Mouse (Mus musculus) MEL (cell line): ENCODE data around the gene Gipc2.

ENCODE experiments used
- BHLHE40 ChIP-seq: IDR thresholded peaks from 2 replicates; pipeline ENCODE4 v1.6.1; 2012; ENCODE audit warnings: low read depth, mild to moderate bottlenecking, inconsistent platforms, low read length, improper control_type of control experiment, borderline replicate concordance
- CHD1 ChIP-seq: IDR thresholded peaks from 2 replicates; pipeline ENCODE4 v1.6.1; 2012; ENCODE audit warnings: low read depth, mild to moderate bottlenecking, inconsistent platforms, low read length, improper control_type of control experiment
- CTCF ChIP-seq, 3 experiments: IDR thresholded peaks in 2 of 3; conservative IDR thresholded peaks in 1 of 3; 2 replicates each; pipeline ENCODE4 v1.5.1; 2011 to 2012; ENCODE audit warnings: low read length in 3 of 3, low read depth in 2 of 3, mild to moderate bottlenecking in 2 of 3, improper control_type of control experiment in 1 of 3, inconsistent platforms in 1 of 3, mixed read lengths in 1 of 3, moderate library complexity in 1 of 3; ENCODE audit not compliant: control insufficient read depth in 1 of 3, insufficient read depth in 1 of 3, poor library complexity in 1 of 3, severe bottlenecking in 1 of 3
- E2F4 ChIP-seq: IDR thresholded peaks from 2 replicates; pipeline ENCODE4 v1.6.1; 2011; ENCODE audit warnings: low read depth, low read length, improper control_type of control experiment, borderline replicate concordance
- HCFC1 ChIP-seq: IDR thresholded peaks from 2 replicates; pipeline ENCODE4 v1.6.1; 2012; ENCODE audit warnings: low read depth, mild to moderate bottlenecking, inconsistent platforms, low read length, improper control_type of control experiment, moderate library complexity
- MEF2A ChIP-seq: IDR thresholded peaks from 2 replicates; pipeline ENCODE4 v1.6.1; 2014; ENCODE audit warnings: low read depth, mild to moderate bottlenecking, inconsistent platforms, low read length, improper control_type of control experiment; ENCODE audit not compliant: poor library complexity, insufficient replicate concordance, severe bottlenecking; ENCODE audit errors: extremely low read depth
- NELFE ChIP-seq: IDR thresholded peaks from 2 replicates; pipeline ENCODE4 v1.6.1; 2011; ENCODE audit warnings: low read depth, low read length, improper control_type of control experiment
- POLR2A ChIP-seq, 2 experiments: IDR thresholded peaks; 2 replicates each; pipeline ENCODE4 v1.6.1; 2011 to 2012; ENCODE audit warnings: low read length in 2 of 2, mild to moderate bottlenecking in 2 of 2, control low read depth in 1 of 2, improper control_type of control experiment in 1 of 2, low read depth in 1 of 2, moderate library complexity in 1 of 2; ENCODE audit not compliant: control insufficient read depth in 1 of 2, insufficient read depth in 1 of 2, poor library complexity in 1 of 2
- RAD21 ChIP-seq: IDR thresholded peaks from 2 replicates; pipeline ENCODE4 v1.6.1; 2011; ENCODE audit warnings: mild to moderate bottlenecking, low read depth, low read length, improper control_type of control experiment
- SMC3 ChIP-seq: IDR thresholded peaks from 2 replicates; pipeline ENCODE4 v1.6.1; 2011; ENCODE audit warnings: low read depth, low read length, improper control_type of control experiment
- TCF12 ChIP-seq: IDR thresholded peaks from 2 replicates; pipeline ENCODE4 v1.6.1; 2014; ENCODE audit warnings: low read depth, mild to moderate bottlenecking, inconsistent platforms, low read length, improper control_type of control experiment, moderate library complexity
- UBTF ChIP-seq: IDR thresholded peaks from 2 replicates; pipeline ENCODE4 v1.6.1; 2012; ENCODE audit warnings: low read depth, mild to moderate bottlenecking, inconsistent platforms, low read length, improper control_type of control experiment, moderate library complexity, borderline replicate concordance; ENCODE audit not compliant: insufficient read depth

GRCm38 (mm10) chr3:152092385-152093057 is 73.5 kb downstream of the Gipc2 start:
- TF ChIP-seq MEF2A = no peak
- no peak for TF ChIP-seq E2F4
- TF ChIP-seq BHLHE40 = no peak
- no peak for TF ChIP-seq CTCF (IDR thresholded peaks at IDR 0.05 in 2 of 3, conservative IDR thresholded peaks at IDR 0.05 in 1 of 3; ENCODE audit: control insufficient read depth in 1 of 3, insufficient read depth in 1 of 3, low read depth in 2 of 3, low read length in 3 of 3, poor library complexity in 1 of 3, severe bottlenecking in 1 of 3)
- no peak for TF ChIP-seq HCFC1
- no peak for TF ChIP-seq UBTF
- no peak for TF ChIP-seq NELFE
- TF ChIP-seq SMC3 = no peak
- no peak for TF ChIP-seq CHD1
- TF ChIP-seq TCF12 = no peak
- TF ChIP-seq RAD21 = no peak
- TF ChIP-seq POLR2A (IDR thresholded peaks at IDR 0.05; ENCODE audit: control insufficient read depth in 1 of 2, insufficient read depth in 1 of 2, low read depth in 1 of 2, low read length in 2 of 2, poor library complexity in 1 of 2) = no peak
